Comparison of ENCODE assay signal across 31 mouse cellular contexts in genomic region chr10:88054233-88054985, GRCm38 (mm10). TPM values are rescaled to one million over a fixed set of nuclear protein-coding genes. Genes with fewer than 3 reads are reported as not detected.
DNase-seq lines count a peak whose midpoint lies in the region; ATAC-seq and TF ChIP-seq lines count a peak whose summit lies in the region.
"Had no signal": no experiment of that assay in that cellular context is flagged by ENCODE, and none has a peak within 500 bp of the region (broad histone marks: within the 10 kb centered on the region; RNA-seq: fewer than 3 reads in every experiment).

No protein-coding gene starts in this region.

- no peaks in the 10 kb centered on the region for H3K9me3 ChIP-seq in midbrain, embryonic 11.5 days (ENCODE audit: control insufficient read depth, low read length)
- no peaks in the 10 kb centered on the region for H3K9me3 ChIP-seq in midbrain, embryonic 16.5 days (replicated peaks; ENCODE audit: control insufficient read depth, low read length, poor library complexity, severe bottlenecking)
- H3K9me3 ChIP-seq in CH12.LX (replicated peaks; ENCODE audit: low read length) = no peaks in the 10 kb centered on the region
- H3K9me3 ChIP-seq: embryonic facial prominence, embryonic 10.5 days; forebrain, embryonic 10.5 days; heart, embryonic 13.5 days; hindbrain, embryonic 15.5 days; limb, embryonic 10.5 days; midbrain, embryonic 15.5 days; neural tube, embryonic 13.5 days had no signal

- intact Hi-C loops in heart, postnatal 36 days (cut with DNase I) = no loop called here

- no peak for ATAC-seq in midbrain, embryonic 11.5 days (ENCODE audit: low FRiP score)
- ATAC-seq in midbrain, embryonic 16.5 days = no peak
- ATAC-seq in common myeloid progenitor, adult 5-6 weeks (replicated peaks; ENCODE audit: low read depth, poor library complexity, severe bottlenecking) = peak; percentile 79
- peak; percentile 84 for ATAC-seq in megakaryocyte progenitor cell, adult 5-6 weeks (replicated peaks; ENCODE audit: poor library complexity)
- ATAC-seq: forebrain, embryonic 16.5 days; liver, postnatal 0 days; midbrain, embryonic 15.5 days had no signal

- dilution Hi-C loops in CH12.LX (cut with MboI; ENCODE audit: extremely low pct_ligation_motif_present, extremely low pct_unique_long_range_greater_than_20kb, low sequenced_read_pairs) = no loop called here

- no peaks in the 10 kb centered on the region for H3K4me1 ChIP-seq in midbrain, embryonic 11.5 days (ENCODE audit: control insufficient read depth, insufficient read depth, low read length)
- H3K4me1 ChIP-seq in midbrain, embryonic 16.5 days (ENCODE audit: control insufficient read depth, insufficient read depth, low read length) = no peaks in the 10 kb centered on the region
- peaks cover 4 to 15% of the 10 kb centered on the region in 2 experiments for H3K4me1 ChIP-seq in CH12.LX (ENCODE audit: control insufficient read depth in 1 of 2, insufficient read depth in 2 of 2)
- H3K4me1 ChIP-seq: embryonic facial prominence, embryonic 10.5 days; forebrain, embryonic 10.5 days; heart, embryonic 13.5 days; hindbrain, embryonic 15.5 days; limb, embryonic 10.5 days; midbrain, embryonic 15.5 days; neural tube, embryonic 13.5 days had no signal

- H3K36me3 ChIP-seq in midbrain, embryonic 11.5 days (ENCODE audit: control insufficient read depth, insufficient read depth, low read length) = no peaks in the 10 kb centered on the region
- no peaks in the 10 kb centered on the region for H3K36me3 ChIP-seq in midbrain, embryonic 16.5 days (ENCODE audit: control insufficient read depth, insufficient read depth, low read length)
- no peaks in the 10 kb centered on the region for H3K36me3 ChIP-seq in CH12.LX (replicated peaks in 1 of 2; ENCODE audit: control insufficient read depth in 1 of 2, insufficient read depth in 1 of 2, low read length in 1 of 2)
- H3K36me3 ChIP-seq: embryonic facial prominence, embryonic 10.5 days; forebrain, embryonic 10.5 days; heart, embryonic 13.5 days; hindbrain, embryonic 15.5 days; limb, embryonic 10.5 days; midbrain, embryonic 15.5 days; neural tube, embryonic 13.5 days had no signal

- TF ChIP-seq CTCF in CH12.LX (conservative IDR thresholded peaks at IDR 0.05 in 1 of 2, IDR thresholded peaks at IDR 0.05 in 1 of 2; ENCODE audit: low read depth in 2 of 2, low read length in 2 of 2) = no peak

- H3K4me3 ChIP-seq in midbrain, embryonic 11.5 days (ENCODE audit: low read depth, low read length) = no peak overlapping the region
- H3K4me3 ChIP-seq in midbrain, embryonic 16.5 days (ENCODE audit: low read depth, low read length) = no peak overlapping the region
- no peak overlapping the region for H3K4me3 ChIP-seq in CH12.LX (replicated peaks in 1 of 3; ENCODE audit: low read depth in 2 of 3, low read length in 2 of 3, poor library complexity in 1 of 3)
- H3K4me3 ChIP-seq: embryonic facial prominence, embryonic 10.5 days; forebrain, embryonic 10.5 days; heart, adult 2 months; heart, embryonic 13.5 days; hindbrain, embryonic 15.5 days; limb, embryonic 10.5 days; midbrain, embryonic 15.5 days; myocyte; neural tube, embryonic 13.5 days had no signal

- no peak overlapping the region for H3K4me2 ChIP-seq in midbrain, embryonic 11.5 days
- no peak overlapping the region for H3K4me2 ChIP-seq in midbrain, embryonic 16.5 days (ENCODE audit: low read length)
- H3K4me2 ChIP-seq in CH12.LX (ENCODE audit: insufficient read depth, low read depth, poor library complexity, severe bottlenecking) = peak overlapping the region; percentile 41
- H3K4me2 ChIP-seq: heart, embryonic 13.5 days; hindbrain, embryonic 15.5 days; midbrain, embryonic 15.5 days; neural tube, embryonic 13.5 days had no signal

- DNase-seq in midbrain, embryonic 11.5 days (ENCODE audit: low spot score, missing footprints) = peak; percentile 28
- peak; percentile 87 for DNase-seq in CH12.LX (ENCODE audit: extremely low read depth)
- DNase-seq in heart, postnatal 36 days = no peak
- DNase-seq in urinary bladder, adult 2 months (ENCODE audit: low spot score) = no peak
- DNase-seq: adrenal gland, postnatal 36 days; cerebellum, adult 11 months; cerebellum, adult 9-11 months; gastrocnemius, postnatal 14 days; heart, adult 2 months; heart, postnatal 14 days; kidney, adult 2 months; liver; liver, postnatal 0 days; right cerebral cortex, postnatal 4 days; thymus, postnatal 14 days had no signal

- H3K27ac ChIP-seq in midbrain, embryonic 11.5 days (ENCODE audit: low read depth, low read length) = no peak overlapping the region
- H3K27ac ChIP-seq in midbrain, embryonic 16.5 days (ENCODE audit: low read length) = no peak overlapping the region
- H3K27ac ChIP-seq in CH12.LX (ENCODE audit: insufficient read depth, low read depth) = peak overlapping the region; percentile 97
- H3K27ac ChIP-seq: embryonic facial prominence, embryonic 10.5 days; forebrain, embryonic 10.5 days; heart, adult 2 months; heart, embryonic 13.5 days; hindbrain, embryonic 15.5 days; kidney, postnatal 0 days; limb, embryonic 10.5 days; midbrain, embryonic 15.5 days; neural tube, embryonic 13.5 days had no signal

- H3K27me3 ChIP-seq in midbrain, embryonic 11.5 days (ENCODE audit: control insufficient read depth, insufficient read depth, low read length) = no peaks in the 10 kb centered on the region
- no peaks in the 10 kb centered on the region for H3K27me3 ChIP-seq in midbrain, embryonic 16.5 days (ENCODE audit: control insufficient read depth, insufficient read depth, low read depth, low read length)
- peaks cover 30% of the 10 kb centered on the region for H3K27me3 ChIP-seq in CH12.LX (replicated peaks)
- H3K27me3 ChIP-seq: heart, embryonic 13.5 days; hindbrain, embryonic 15.5 days; midbrain, embryonic 15.5 days; neural tube, embryonic 13.5 days had no signal

- in situ Hi-C loops in CH12.LX (cut with MboI; ENCODE audit: low pct_ligation_motif_present, low pct_unique_long_range_greater_than_20kb, low sequenced_read_pairs) = no loop called here

- TF ChIP-seq EP300 in CH12.LX (IDR thresholded peaks at IDR 0.05; ENCODE audit: low read length) = peak; percentile 96

- TF ChIP-seq POLR2A in CH12.LX (IDR thresholded peaks at IDR 0.05; ENCODE audit: low read depth, low read length) = no peak

- no peaks in the 10 kb centered on the region for H3K79me2 ChIP-seq in CH12.LX (replicated peaks; ENCODE audit: control insufficient read depth, extremely low read depth, insufficient read depth, poor library complexity, severe bottlenecking)

- 88% methylated on average over 14 of the region's 14 CpGs for WGBS in midbrain, embryonic 11.5 days
- WGBS in midbrain, embryonic 16.5 days = 86% methylated on average over 14 of the region's 14 CpGs

- H3K9ac ChIP-seq in midbrain, embryonic 11.5 days (ENCODE audit: low read length) = no peak overlapping the region
- no peak overlapping the region for H3K9ac ChIP-seq in midbrain, embryonic 16.5 days (ENCODE audit: low read depth, low read length)
- no peak overlapping the region for H3K9ac ChIP-seq in CH12.LX (ENCODE audit: insufficient read depth, low read depth)
- H3K9ac ChIP-seq: heart, embryonic 13.5 days; hindbrain, embryonic 15.5 days; liver, postnatal 0 days; midbrain, embryonic 15.5 days; neural tube, embryonic 13.5 days had no signal

- TF ChIP-seq RAD21 in CH12.LX (IDR thresholded peaks at IDR 0.05; ENCODE audit: low read depth, low read length) = no peak; the same call in 1 of the 2 replicates

TF ChIP-seq in CH12.LX, 34 proteins besides CTCF, POLR2A, EP300 and RAD21 (continues in another document):
- TF ChIP-seq ETS1 (conservative IDR thresholded peaks at IDR 0.05; ENCODE audit: low read depth, low read length) (peak; percentile 80), SIN3A (IDR thresholded peaks at IDR 0.05; ENCODE audit: low read length) (peak; percentile 53), MXI1 (IDR thresholded peaks at IDR 0.05; ENCODE audit: low read depth, low read length) (peak; percentile 86), BHLHE40 (IDR thresholded peaks at IDR 0.05; ENCODE audit: low read depth, low read length) (peak; percentile 98), KAT2A (IDR thresholded peaks at IDR 0.05; ENCODE audit: insufficient replicate concordance, low read length) (no peak), IRF4 (IDR thresholded peaks at IDR 0.05; ENCODE audit: low read depth, low read length) (peak; percentile 97), MAX (IDR thresholded peaks at IDR 0.05; ENCODE audit: low read length) (peak; percentile 94), TBP (conservative IDR thresholded peaks at IDR 0.05; ENCODE audit: low read depth, low read length) (peak; percentile 66; the same call in 1 of the 2 replicates), USF1 (IDR thresholded peaks at IDR 0.05; ENCODE audit: low read depth, low read length) (peak; percentile 52), ZC3H11A (IDR thresholded peaks at IDR 0.05; ENCODE audit: low read depth, low read length) (no peak), RCOR1 (conservative IDR thresholded peaks at IDR 0.05; ENCODE audit: low read depth, low read length) (peak; percentile 91), TCF12 (IDR thresholded peaks at IDR 0.05; ENCODE audit: low read depth, low read length) (peak; percentile 78; the same call in 1 of the 2 replicates), JUN (IDR thresholded peaks at IDR 0.05; ENCODE audit: insufficient read depth, low read depth, low read length) (peak; percentile 69; the same call in 1 of the 2 replicates), JUND (conservative IDR thresholded peaks at IDR 0.05; ENCODE audit: low read depth, low read length) (peak; percentile 80), NRF1 (IDR thresholded peaks at IDR 0.05; ENCODE audit: low read depth, low read length) (no peak), POLR2AphosphoS2 (IDR thresholded peaks at IDR 0.05; ENCODE audit: low read depth, low read length) (no peak), MAZ (IDR thresholded peaks at IDR 0.05; ENCODE audit: low read depth, low read length) (peak; percentile 57; the same call in 1 of the 2 replicates), ZNF384 (IDR thresholded peaks at IDR 0.05; ENCODE audit: low read depth, low read length) (peak; percentile 83), SMC3 (IDR thresholded peaks at IDR 0.05; ENCODE audit: low read depth, low read length) (no peak), MAFK (IDR thresholded peaks at IDR 0.05; ENCODE audit: insufficient replicate concordance, low read length) (peak; percentile 93)

RNA-seq across cellular contexts. Expression of gene Pmch, which starts 36.5 kb away (rescaled TPM):
- polyA plus RNA-seq in midbrain, embryonic 11.5 days (2014; fragmentation: Nextera tagmentation; extraction: Ambion mirVana) = 0.36 and 1.2 TPM in 2 replicates
- 12.8 and 60.5 TPM in 2 replicates for polyA plus RNA-seq in midbrain, embryonic 16.5 days (2015; fragmentation: Nextera tagmentation; extraction: Ambion mirVana)
- 0.17 TPM in 1 of 2 replicates, not detected in the other for total RNA-seq in CH12.LX (2012; rRNA removed)
- total RNA-seq in CH12.LX (2014; rRNA removed) = not detected in 2 replicates
- 0.41 TPM in 1 of 2 replicates, not detected in the other for polyA plus RNA-seq in CH12.LX (2012; ENCODE audit: insufficient read length, low read depth)
- not detected in 2 replicates for total RNA-seq in common myeloid progenitor, adult 5-6 weeks (2017)
- not detected in 2 replicates for total RNA-seq in megakaryocyte progenitor cell, adult 5-6 weeks (2015)
- 0.84 TPM in 1 of 2 replicates, not detected in the other for total RNA-seq in megakaryocyte progenitor cell, adult 5-6 weeks (2017)
- total RNA-seq in heart, postnatal 36 days (2021) = not detected
- not detected in 2 replicates for polyA plus RNA-seq in urinary bladder, adult 2 months (2012; rRNA removed)
- total RNA-seq: adrenal gland, postnatal 36 days; gastrocnemius, postnatal 14 days; heart, adult 2 months; heart, postnatal 14 days; layer of hippocampus, postnatal 14 days; megakaryocyte-erythroid progenitor cell, adult 5-6 weeks had no signal
- polyA plus RNA-seq: heart, adult 2 months; kidney, adult 2 months; kidney, postnatal 0 days; testis, adult 2 months had no signal

Comparison
In these comparisons a context has a peak if more than half of its experiments do, and no peak if none do; other contexts are left out.
1. ATAC-seq: peak in common myeloid progenitor, adult 5-6 weeks (single experiment) and megakaryocyte progenitor cell, adult 5-6 weeks (single experiment); none in midbrain, embryonic 11.5 days (single experiment) and midbrain, embryonic 16.5 days (single experiment).
2. DNase-seq: peak in midbrain, embryonic 11.5 days (single experiment) and CH12.LX (single experiment); none in heart, postnatal 36 days (0 of 2) and urinary bladder, adult 2 months (single experiment).